Mouse (Mus musculus): ENCODE measurements around the gene Thrb.

DNA sequence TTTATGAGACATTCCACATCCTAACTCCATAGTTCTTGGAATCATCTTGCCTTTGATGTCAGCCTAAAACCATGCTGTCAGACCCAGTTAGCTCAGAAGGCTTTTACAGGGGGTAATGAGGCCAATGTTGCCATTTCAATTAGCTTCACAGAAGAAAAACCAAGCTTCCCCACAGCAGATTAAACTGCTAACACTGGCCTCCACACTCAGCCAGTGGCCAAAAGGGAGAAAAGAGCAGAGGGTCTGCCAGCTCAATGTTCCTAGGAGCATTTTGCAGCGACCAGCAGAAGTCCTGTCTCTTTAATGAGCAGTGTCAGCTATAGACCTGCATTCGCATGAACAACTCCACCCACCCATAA, 73.7 kb downstream of the Thrb start:
- no peak for TF ChIP-seq POLR2A (IDR thresholded peaks at IDR 0.05; ENCODE audit: low read depth, low read length)
- TF ChIP-seq CTCF (IDR thresholded peaks at IDR 0.05; ENCODE audit: extremely low read depth, insufficient read depth, insufficient read length, insufficient replicate concordance), result no peak
